Mouse (Mus musculus): Measurements from ENCODE around the gene Rsl1d1.

DNA sequence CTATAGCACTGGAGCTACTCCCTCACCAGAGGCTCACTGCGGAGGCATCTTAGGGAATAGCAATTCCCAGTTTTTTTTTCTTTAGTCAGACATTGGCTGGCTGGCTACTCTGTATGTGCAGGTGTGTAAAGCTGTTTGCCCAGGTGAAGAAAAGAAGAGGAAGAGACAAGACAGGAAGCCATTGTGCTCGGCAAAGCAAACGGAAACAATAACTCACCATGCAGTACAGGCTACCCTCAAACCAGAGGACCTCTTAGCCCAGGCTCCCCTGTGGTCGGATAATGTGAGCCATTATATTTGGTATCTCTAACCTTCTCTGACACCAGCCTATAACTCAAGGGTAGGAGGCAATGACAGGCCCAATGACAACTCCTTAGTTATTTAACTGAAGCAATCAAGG lies 6.1 kb downstream of the Rsl1d1 start:
- TF ChIP-seq CTCF (IDR thresholded peaks at IDR 0.05; ENCODE audit: extremely low read depth, insufficient read depth, insufficient read length, insufficient replicate concordance), result no peak
- no peak for TF ChIP-seq POLR2A (IDR thresholded peaks at IDR 0.05; ENCODE audit: low read depth, low read length)
